Mouse (Mus musculus): ENCODE results near the gene Pcbp3. TPM values are rescaled to one million over a fixed set of nuclear protein-coding genes. Genes with fewer than 3 reads are reported as not detected.

Pcbp3 gene
- polyA plus RNA-seq, 1 experiment from 2014 or later = 43.5 TPM

GRCm38 (mm10) chr10:76809439-76809838, 152.2 kb downstream of the Pcbp3 start:
- no peak overlapping the region for H3K27ac ChIP-seq
- 89% methylated on average over 11 of the region's 11 CpGs for WGBS
- no peak for ATAC-seq
- no peaks in the 10 kb centered on the region for H3K9me3 ChIP-seq
- no peaks in the 10 kb centered on the region for H3K4me1 ChIP-seq (replicated peaks)
- no peaks in the 10 kb centered on the region for H3K36me3 ChIP-seq
- H3K4me3 ChIP-seq (replicated peaks) = no peak overlapping the region
- H3K27me3 ChIP-seq (replicated peaks) = no peaks in the 10 kb centered on the region
- H3K9ac ChIP-seq = no peak overlapping the region
- H3K4me2 ChIP-seq (replicated peaks) = no peak overlapping the region

- Histone ChIP-seq H3K4me1 (replicated peaks) (no peaks in the 10 kb centered on the region), H3K9me3 (no peaks in the 10 kb centered on the region), H3K4me2 (replicated peaks) (no peak overlapping the region), H3K27me3 (replicated peaks) (no peaks in the 10 kb centered on the region), H3K36me3 (no peaks in the 10 kb centered on the region), H3K9ac (no peak overlapping the region), H3K27ac (no peak overlapping the region), H3K4me3 (replicated peaks) (no peak overlapping the region)
- WGBS = 85% methylated on average over 10 of the region's 10 CpGs
- ATAC-seq = no peak
Measured at GRCm38 (mm10) chr10:76808446-76809400, 153.0 kb downstream of the Pcbp3 start.

- no peak overlapping the region for H3K27ac ChIP-seq
- WGBS = 84% methylated on average over 4 of the region's 4 CpGs
Measured at GRCm38 (mm10) chr10:76802500-76802885, 159.2 kb downstream of the Pcbp3 start.

GRCm38 (mm10) chr10:76801841-76802499, 159.7 kb downstream of the Pcbp3 start:
- no peaks in the 10 kb centered on the region for H3K36me3 ChIP-seq
- H3K4me3 ChIP-seq (replicated peaks) = no peak overlapping the region
- H3K9me3 ChIP-seq = no peaks in the 10 kb centered on the region
- no peak overlapping the region for H3K4me2 ChIP-seq (replicated peaks)
- 73% methylated on average over 6 of the region's 6 CpGs for WGBS
- H3K27me3 ChIP-seq (replicated peaks) = no peaks in the 10 kb centered on the region
- H3K27ac ChIP-seq = no peak overlapping the region
- no peaks in the 10 kb centered on the region for H3K4me1 ChIP-seq (replicated peaks)
- no peak for ATAC-seq
- H3K9ac ChIP-seq = no peak overlapping the region

More at GRCm38 (mm10) chr10:76802500-76802885, 159.2 kb downstream of the Pcbp3 start:
- Histone ChIP-seq H3K4me2 (replicated peaks) (no peak overlapping the region), H3K4me1 (replicated peaks) (no peaks in the 10 kb centered on the region), H3K36me3 (no peaks in the 10 kb centered on the region), H3K9ac (no peak overlapping the region), H3K27me3 (replicated peaks) (no peaks in the 10 kb centered on the region), H3K4me3 (replicated peaks) (no peak overlapping the region), H3K9me3 (no peaks in the 10 kb centered on the region)
- ATAC-seq = no peak

- 68% methylated on average over 5 of the region's 5 CpGs for WGBS
- Histone ChIP-seq H3K9me3 (no peaks in the 10 kb centered on the region), H3K27ac (no peak overlapping the region), H3K4me1 (replicated peaks) (no peaks in the 10 kb centered on the region), H3K27me3 (replicated peaks) (no peaks in the 10 kb centered on the region), H3K4me2 (replicated peaks) (no peak overlapping the region), H3K36me3 (no peaks in the 10 kb centered on the region), H3K4me3 (replicated peaks) (no peak overlapping the region), H3K9ac (no peak overlapping the region)
- ATAC-seq = no peak
Measured at GRCm38 (mm10) chr10:76801237-76801641, 160.4 kb downstream of the Pcbp3 start.

- Histone ChIP-seq H3K9me3 (no peaks in the 10 kb centered on the region), H3K4me3 (replicated peaks) (no peak overlapping the region), H3K27ac (no peak overlapping the region), H3K4me2 (replicated peaks) (no peak overlapping the region), H3K4me1 (replicated peaks) (no peaks in the 10 kb centered on the region), H3K27me3 (replicated peaks) (no peaks in the 10 kb centered on the region), H3K9ac (no peak overlapping the region), H3K36me3 (no peaks in the 10 kb centered on the region)
- WGBS = 72% methylated on average over 17 of the region's 17 CpGs
- no peak for ATAC-seq
Measured at GRCm38 (mm10) chr10:76798751-76799585, 162.7 kb downstream of the Pcbp3 start.

- no peaks in the 10 kb centered on the region for H3K9me3 ChIP-seq
- 94% methylated on average over 3 of the region's 3 CpGs for WGBS
- no peak overlapping the region for H3K9ac ChIP-seq
- H3K27ac ChIP-seq = no peak overlapping the region
- no peak overlapping the region for H3K4me2 ChIP-seq (replicated peaks)
- no peaks in the 10 kb centered on the region for H3K27me3 ChIP-seq (replicated peaks)
- H3K36me3 ChIP-seq = no peaks in the 10 kb centered on the region
- no peak for ATAC-seq
- H3K4me1 ChIP-seq (replicated peaks) = no peaks in the 10 kb centered on the region
- no peak overlapping the region for H3K4me3 ChIP-seq (replicated peaks)
Measured at GRCm38 (mm10) chr10:76794102-76794501, 167.6 kb downstream of the Pcbp3 start.

GRCm38 (mm10) chr10:76791475-76791874, 170.2 kb downstream of the Pcbp3 start:
- Histone ChIP-seq H3K9ac (no peak overlapping the region), H3K27ac (no peak overlapping the region), H3K9me3 (no peaks in the 10 kb centered on the region), H3K4me2 (replicated peaks) (no peak overlapping the region), H3K4me3 (replicated peaks) (no peak overlapping the region), H3K36me3 (no peaks in the 10 kb centered on the region), H3K4me1 (replicated peaks) (no peaks in the 10 kb centered on the region), H3K27me3 (replicated peaks) (no peaks in the 10 kb centered on the region)
- WGBS = 67% methylated on average over 1 of the region's 1 CpGs
- no peak for ATAC-seq

- no peak overlapping the region for H3K4me2 ChIP-seq (replicated peaks)
- H3K4me3 ChIP-seq (replicated peaks) = no peak overlapping the region
- H3K27ac ChIP-seq = no peak overlapping the region
- WGBS = 83% methylated on average over 4 of the region's 4 CpGs
- no peak overlapping the region for H3K9ac ChIP-seq
- no peaks in the 10 kb centered on the region for H3K36me3 ChIP-seq
- ATAC-seq = no peak
- no peaks in the 10 kb centered on the region for H3K4me1 ChIP-seq (replicated peaks)
- no peaks in the 10 kb centered on the region for H3K9me3 ChIP-seq
- H3K27me3 ChIP-seq (replicated peaks) = no peaks in the 10 kb centered on the region
Measured at GRCm38 (mm10) chr10:76789885-76790284, 171.8 kb downstream of the Pcbp3 start.

- no peak overlapping the region for H3K4me2 ChIP-seq (replicated peaks)
- 87% methylated on average over 6 of the region's 6 CpGs for WGBS
- no peaks in the 10 kb centered on the region for H3K4me1 ChIP-seq (replicated peaks)
- ATAC-seq = no peak
- H3K36me3 ChIP-seq = no peaks in the 10 kb centered on the region
- no peaks in the 10 kb centered on the region for H3K9me3 ChIP-seq
- no peak overlapping the region for H3K4me3 ChIP-seq (replicated peaks)
- no peak overlapping the region for H3K9ac ChIP-seq
- H3K27ac ChIP-seq = no peak overlapping the region
- no peaks in the 10 kb centered on the region for H3K27me3 ChIP-seq (replicated peaks)
Measured at GRCm38 (mm10) chr10:76785312-76785711, 176.4 kb downstream of the Pcbp3 start.

- Histone ChIP-seq H3K4me3 (replicated peaks) (no peak overlapping the region), H3K9me3 (no peaks in the 10 kb centered on the region), H3K36me3 (no peaks in the 10 kb centered on the region), H3K27ac (no peak overlapping the region), H3K4me2 (replicated peaks) (no peak overlapping the region; the same call in 1 of the 2 replicates), H3K4me1 (replicated peaks) (no peaks in the 10 kb centered on the region), H3K9ac (no peak overlapping the region), H3K27me3 (replicated peaks) (no peaks in the 10 kb centered on the region)
- 90% methylated on average over 5 of the region's 5 CpGs for WGBS
- no peak for ATAC-seq
Measured at GRCm38 (mm10) chr10:76779225-76779624, 182.5 kb downstream of the Pcbp3 start.

- H3K9ac ChIP-seq = no peak overlapping the region
- no peaks in the 10 kb centered on the region for H3K27me3 ChIP-seq (replicated peaks)
- no peaks in the 10 kb centered on the region for H3K36me3 ChIP-seq
- no peak overlapping the region for H3K27ac ChIP-seq
- H3K9me3 ChIP-seq = no peaks in the 10 kb centered on the region
- H3K4me1 ChIP-seq (replicated peaks) = no peaks in the 10 kb centered on the region
- H3K4me3 ChIP-seq (replicated peaks) = no peak overlapping the region
- 92% methylated on average over 3 of the region's 3 CpGs for WGBS
- ATAC-seq = no peak
- no peak overlapping the region for H3K4me2 ChIP-seq (replicated peaks)
Measured at GRCm38 (mm10) chr10:76771624-76772023, 190.1 kb downstream of the Pcbp3 start.
